Mouse (Mus musculus): ENCODE measurements around the gene Dusp21. TPM values are rescaled to one million over a fixed set of nuclear protein-coding genes. Genes with fewer than 3 reads are reported as not detected.

Dusp21 gene
- polyA plus RNA-seq, 1 experiment from 2014 or later: not detected

DNA sequence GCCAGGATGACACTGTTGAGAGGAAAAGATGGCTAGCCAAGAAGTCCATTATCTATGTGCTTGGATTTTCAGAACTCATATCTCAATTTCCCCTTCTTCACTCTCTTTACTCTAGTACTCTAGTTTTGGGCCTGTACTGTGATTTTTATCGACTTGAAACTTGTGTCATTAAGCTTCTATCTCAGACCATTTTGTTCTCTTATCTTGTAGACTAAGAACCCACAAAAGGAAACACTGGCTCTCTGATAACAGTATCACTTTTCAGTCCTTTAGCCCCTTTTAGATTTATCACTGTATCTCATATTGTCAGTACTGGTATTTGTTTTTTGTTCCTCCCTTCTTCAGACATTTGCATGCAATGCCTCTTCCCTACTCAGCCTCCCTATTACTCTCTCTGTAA, 33.8 kb downstream of the Dusp21 start:
- no peak overlapping the region for H3K9ac ChIP-seq (replicated peaks; ENCODE audit: low read depth)
- 45% methylated on average over 1 of the region's 1 CpGs for WGBS
- ATAC-seq (no peak), DNase-seq (ENCODE audit: low spot score) (no peak)
- no peak for TF ChIP-seq EP300 (IDR thresholded peaks at IDR 0.05)
- TF ChIP-seq CTCF (IDR thresholded peaks at IDR 0.05): no peak
- H3K9me3 ChIP-seq (ENCODE audit: low read length): no peaks in the 10 kb centered on the region
- no peak overlapping the region for H3K4me3 ChIP-seq (ENCODE audit: low read depth, low read length)
- H3K27me3 ChIP-seq (replicated peaks; ENCODE audit: insufficient read depth, low read length): no peaks in the 10 kb centered on the region
- H3K4me2 ChIP-seq (replicated peaks; ENCODE audit: low read depth, low read length): no peak overlapping the region
- H3K27ac ChIP-seq (ENCODE audit: low read length): no peak overlapping the region
- H3K36me3 ChIP-seq (ENCODE audit: insufficient read depth, low read length): no peaks in the 10 kb centered on the region
- H3K4me1 ChIP-seq (ENCODE audit: insufficient read depth, low read depth, low read length): no peaks in the 10 kb centered on the region

GRCm38 (mm10) chrX:18187203-18187602, 41.5 kb downstream of the Dusp21 start:
- Histone ChIP-seq H3K9me3 (ENCODE audit: low read length) (no peaks in the 10 kb centered on the region), H3K27ac (ENCODE audit: low read length) (no peak overlapping the region), H3K9ac (replicated peaks; ENCODE audit: low read depth) (no peak overlapping the region), H3K36me3 (ENCODE audit: insufficient read depth, low read length) (no peaks in the 10 kb centered on the region), H3K4me1 (ENCODE audit: insufficient read depth, low read depth, low read length) (no peaks in the 10 kb centered on the region), H3K4me3 (ENCODE audit: low read depth, low read length) (no peak overlapping the region), H3K27me3 (replicated peaks; ENCODE audit: insufficient read depth, low read length) (no peaks in the 10 kb centered on the region), H3K4me2 (replicated peaks; ENCODE audit: low read depth, low read length) (no peak overlapping the region)
- ATAC-seq (no peak), DNase-seq (ENCODE audit: low spot score) (no peak)
- TF ChIP-seq CTCF (IDR thresholded peaks at IDR 0.05) (no peak), EP300 (IDR thresholded peaks at IDR 0.05) (no peak)

DNA sequence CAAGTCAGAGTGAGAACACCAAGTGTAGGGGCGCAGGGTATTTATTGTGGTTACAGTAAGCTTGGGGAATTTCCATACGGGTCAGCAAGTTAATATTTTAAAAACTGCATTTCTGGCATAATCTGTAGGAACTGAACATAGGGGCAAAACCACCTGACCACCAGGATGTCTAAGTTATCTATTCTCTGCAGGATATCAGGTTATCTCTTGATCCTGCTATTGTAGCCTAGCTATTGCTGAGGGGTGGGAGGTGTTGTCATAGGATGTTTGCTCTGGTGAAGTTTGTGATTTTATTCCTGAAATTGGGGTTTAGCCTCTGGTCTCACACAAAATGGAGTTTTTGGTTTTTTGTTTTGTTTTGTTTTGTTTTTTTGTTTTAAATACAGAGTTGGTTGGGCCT, 42.6 kb downstream of the Dusp21 start:
- H3K27me3 ChIP-seq (replicated peaks; ENCODE audit: insufficient read depth, low read length): no peaks in the 10 kb centered on the region
- WGBS: 91% methylated on average over 2 of the region's 2 CpGs
- H3K27ac ChIP-seq (ENCODE audit: low read length): no peak overlapping the region
- no peak overlapping the region for H3K4me3 ChIP-seq (ENCODE audit: low read depth, low read length)
- H3K4me2 ChIP-seq (replicated peaks; ENCODE audit: low read depth, low read length): no peak overlapping the region
- no peaks in the 10 kb centered on the region for H3K36me3 ChIP-seq (ENCODE audit: insufficient read depth, low read length)
- DNase-seq (ENCODE audit: low spot score) (no peak), ATAC-seq (no peak)
- H3K4me1 ChIP-seq (ENCODE audit: insufficient read depth, low read depth, low read length): no peaks in the 10 kb centered on the region
- H3K9me3 ChIP-seq (ENCODE audit: low read length): no peaks in the 10 kb centered on the region
- no peak for TF ChIP-seq EP300 (IDR thresholded peaks at IDR 0.05)
- TF ChIP-seq CTCF (IDR thresholded peaks at IDR 0.05): no peak
- H3K9ac ChIP-seq (replicated peaks; ENCODE audit: low read depth): no peak overlapping the region

Other genes with a start within 250 kb of the Dusp21 start
- gene Kdm6a, start 16.7 kb downstream of the Dusp21 start, polyA plus RNA-seq (2015; fragmentation: Nextera tagmentation; extraction: Ambion mirVana): 16.3 and 17.4 TPM in 2 replicates

All from lung, postnatal 0 days (tissue).